Mouse (Mus musculus) neural tube, embryonic 15.5 days (tissue): ENCODE results near the gene Pglyrp2. TPM values are rescaled to one million over a fixed set of nuclear protein-coding genes. Genes with fewer than 3 reads are reported as not detected.

Experiments used
- ATAC-seq: fragments of 200-750 bp; cut with Nextera tagmentation; 2 replicates; pipeline ENCODE4 v1.8.0; 2017; ENCODE audit warnings: mild to moderate bottlenecking, moderate TSS enrichment, moderate library complexity; ENCODE audit not compliant: low FRiP score
- H3K27ac ChIP-seq: fragments of 300-500 bp; sonication (generic); replicated peaks from 2 replicates; pipeline ENCODE4 v1.5.1; 2015; ENCODE audit warnings: mild to moderate bottlenecking, inconsistent platforms
- H3K27me3 ChIP-seq: fragments of 300-500 bp; sonication (generic); replicated peaks from 2 replicates; pipeline ENCODE4 v1.6.1; 2015; ENCODE audit warnings: inconsistent platforms
- H3K36me3 ChIP-seq: fragments of 300-500 bp; sonication (generic); 2 replicates; pipeline ENCODE4 v1.6.1; 2015; ENCODE audit warnings: inconsistent platforms
- H3K4me1 ChIP-seq: fragments of 300-500 bp; sonication (generic); 2 replicates; pipeline ENCODE4 v1.6.1; 2015; ENCODE audit warnings: inconsistent platforms
- H3K4me2 ChIP-seq: fragments of 300-500 bp; sonication (generic); 2 replicates; pipeline ENCODE4 v1.6.1; 2015; ENCODE audit warnings: inconsistent platforms, mild to moderate bottlenecking, moderate library complexity
- H3K4me3 ChIP-seq: fragments of 300-500 bp; sonication (generic); replicated peaks from 2 replicates; pipeline ENCODE4 v1.5.1; 2015; ENCODE audit warnings: mild to moderate bottlenecking, inconsistent platforms
- H3K9ac ChIP-seq: fragments of 300-500 bp; sonication (generic); replicated peaks from 2 replicates; pipeline ENCODE4 v1.6.1; 2015; ENCODE audit warnings: mild to moderate bottlenecking, inconsistent platforms
- H3K9me3 ChIP-seq: fragments of 300-500 bp; sonication (generic); replicated peaks from 2 replicates; pipeline ENCODE4 v1.6.1; 2016; ENCODE audit warnings: inconsistent platforms
- WGBS: fragments of 180-500 bp; shearing (Covaris S2); methylation state at CpG from one replicate; pipeline ENCODE4 v1.1.7; 2015; ENCODE audit warnings: mixed read lengths; 5-methylcytosine and 5-hydroxymethylcytosine counted together
- polyA plus RNA-seq: library from polyadenylated mRNA; unstranded; fragments of >200 nt; fragmentation: Nextera tagmentation; extraction: Ambion mirVana; gene quantifications from 2 replicates; pipeline ENCODE4 v1.2.1, GENCODE M21; 2015

The Pglyrp2 gene
- polyA plus RNA-seq, 1 experiment from 2014 or later, result not detected

DNA sequence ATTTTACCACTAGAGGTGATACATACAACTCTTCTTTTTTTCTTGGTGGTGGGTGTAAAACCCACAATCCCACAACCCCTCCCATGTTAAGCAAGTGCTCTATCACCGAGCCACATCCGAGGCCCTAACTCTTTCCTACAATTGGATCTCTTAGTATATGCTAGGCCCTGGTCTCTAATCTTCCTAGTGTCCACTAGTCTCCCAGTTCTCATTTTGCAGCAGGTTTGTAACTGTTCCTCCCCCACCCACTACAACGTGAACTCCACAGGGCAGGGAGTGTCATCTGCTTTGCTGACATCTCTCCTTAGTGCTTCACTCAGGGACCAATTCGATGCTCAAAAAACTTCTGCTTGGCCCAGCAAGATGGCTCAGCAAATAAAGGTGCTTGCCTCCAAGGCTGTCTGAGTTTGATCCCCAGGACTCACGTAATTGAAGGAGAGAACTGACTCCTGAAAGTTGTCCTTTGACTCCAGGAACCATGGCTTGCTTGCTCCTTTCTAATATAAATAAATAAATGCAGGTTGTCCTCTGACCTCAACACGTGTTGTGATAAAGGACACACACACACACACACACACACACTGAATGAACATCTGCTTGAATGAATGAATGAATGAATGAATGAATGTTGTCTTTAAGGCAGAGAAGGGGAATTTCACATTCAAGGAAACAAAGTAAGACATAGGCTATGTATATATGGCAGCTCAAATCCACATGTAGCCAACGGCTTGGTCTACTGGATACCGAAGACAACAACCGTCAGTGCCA is 21.8 kb downstream of the Pglyrp2 start:
- H3K4me2 ChIP-seq, result no peak overlapping the region
- H3K9me3 ChIP-seq, result no peaks in the 10 kb centered on the region
- peaks cover 23% of the 10 kb centered on the region for H3K27me3 ChIP-seq
- H3K9ac ChIP-seq, result no peak overlapping the region
- H3K27ac ChIP-seq, result no peak overlapping the region
- ATAC-seq, result no peak
- 87% methylated on average over 9 of the region's 9 CpGs for WGBS
- no peak overlapping the region for H3K4me3 ChIP-seq
- H3K4me1 ChIP-seq, result no peaks in the 10 kb centered on the region
- no peaks in the 10 kb centered on the region for H3K36me3 ChIP-seq

DNA sequence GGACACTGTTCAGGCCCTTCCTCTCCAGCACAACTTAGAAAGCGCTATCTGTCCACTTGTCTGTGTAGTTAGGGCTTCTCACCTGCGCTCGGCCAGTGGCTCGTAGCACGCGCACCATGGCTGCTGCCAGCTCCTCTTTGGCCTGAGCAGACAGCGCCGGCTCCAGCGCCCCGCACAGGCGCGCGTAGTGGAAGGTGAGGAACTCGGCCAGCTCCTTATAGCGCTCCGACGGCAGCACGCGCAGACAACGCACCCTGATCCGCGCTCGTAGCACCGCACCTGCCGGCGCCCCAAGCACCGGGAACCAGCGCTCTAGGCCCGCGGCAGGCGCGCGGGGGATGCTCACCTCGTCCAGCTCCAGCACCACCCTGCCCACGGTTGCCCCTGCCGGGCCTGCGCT is 27.7 kb downstream of the Pglyrp2 start:
- peaks cover 11% of the 10 kb centered on the region for H3K4me1 ChIP-seq
- no peaks in the 10 kb centered on the region for H3K9me3 ChIP-seq
- no peak overlapping the region for H3K9ac ChIP-seq
- H3K27me3 ChIP-seq, result peaks cover 82% of the 10 kb centered on the region
- peak overlapping the region; percentile 21 for H3K4me3 ChIP-seq
- WGBS, result 17% methylated on average over 37 of the region's 37 CpGs
- no peak for ATAC-seq
- H3K4me2 ChIP-seq, result peak overlapping the region; percentile 50
- H3K27ac ChIP-seq, result no peak overlapping the region
- no peaks in the 10 kb centered on the region for H3K36me3 ChIP-seq

DNA sequence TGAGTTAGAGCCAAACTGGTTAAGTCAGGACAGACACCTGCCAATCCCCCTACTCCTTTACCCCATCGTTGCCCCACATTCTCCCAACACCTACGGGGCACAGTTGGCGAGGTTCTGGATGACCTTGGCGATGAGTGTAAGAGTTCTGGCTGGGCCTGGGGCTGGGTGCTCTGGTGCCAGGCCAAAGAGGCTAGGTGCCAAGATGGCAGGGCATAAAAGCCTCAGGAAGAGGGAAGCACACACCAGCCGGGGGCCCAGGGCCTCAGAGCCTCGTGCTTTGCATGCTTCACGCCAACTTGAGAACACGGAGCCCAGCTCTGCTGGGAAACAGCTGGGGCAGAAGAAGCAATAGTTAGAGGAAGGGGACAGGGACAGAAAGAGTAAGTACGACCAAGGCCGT is 30.0 kb downstream of the Pglyrp2 start:
- Histone ChIP-seq H3K27me3 (peaks cover 83% of the 10 kb centered on the region), H3K36me3 (no peaks in the 10 kb centered on the region), H3K9ac (no peak overlapping the region), H3K4me2 (no peak overlapping the region), H3K9me3 (no peaks in the 10 kb centered on the region), H3K4me1 (peaks cover 14% of the 10 kb centered on the region), H3K4me3 (no peak overlapping the region), H3K27ac (no peak overlapping the region)
- no peak for ATAC-seq
- WGBS, result 89% methylated on average over 10 of the region's 10 CpGs

- Histone ChIP-seq H3K4me3 (peak within 1 kb of the TSS; percentile 58), H3K4me1 (peaks cover 26% of the 10 kb centered on the region), H3K9ac (peak within 1 kb of the TSS; percentile 75), H3K27ac (peak within 1 kb of the TSS; percentile 88), H3K4me2 (peak within 1 kb of the TSS; percentile 95), H3K9me3 (no peaks in the 10 kb centered on the region), H3K36me3 (peaks cover 19% of the 10 kb centered on the region), H3K27me3 (peaks cover 35% of the 10 kb centered on the region)
- ATAC-seq, result peak; percentile 92
- WGBS, result 0% methylated on average over 35 of the region's 44 CpGs
Measured at GRCm38 (mm10) chr17:32389101-32389659, 34.8 kb downstream of the Pglyrp2 start, which contains the start of gene Wiz. Gene Wiz (minus strand): TSS chr17:32389439.

DNA sequence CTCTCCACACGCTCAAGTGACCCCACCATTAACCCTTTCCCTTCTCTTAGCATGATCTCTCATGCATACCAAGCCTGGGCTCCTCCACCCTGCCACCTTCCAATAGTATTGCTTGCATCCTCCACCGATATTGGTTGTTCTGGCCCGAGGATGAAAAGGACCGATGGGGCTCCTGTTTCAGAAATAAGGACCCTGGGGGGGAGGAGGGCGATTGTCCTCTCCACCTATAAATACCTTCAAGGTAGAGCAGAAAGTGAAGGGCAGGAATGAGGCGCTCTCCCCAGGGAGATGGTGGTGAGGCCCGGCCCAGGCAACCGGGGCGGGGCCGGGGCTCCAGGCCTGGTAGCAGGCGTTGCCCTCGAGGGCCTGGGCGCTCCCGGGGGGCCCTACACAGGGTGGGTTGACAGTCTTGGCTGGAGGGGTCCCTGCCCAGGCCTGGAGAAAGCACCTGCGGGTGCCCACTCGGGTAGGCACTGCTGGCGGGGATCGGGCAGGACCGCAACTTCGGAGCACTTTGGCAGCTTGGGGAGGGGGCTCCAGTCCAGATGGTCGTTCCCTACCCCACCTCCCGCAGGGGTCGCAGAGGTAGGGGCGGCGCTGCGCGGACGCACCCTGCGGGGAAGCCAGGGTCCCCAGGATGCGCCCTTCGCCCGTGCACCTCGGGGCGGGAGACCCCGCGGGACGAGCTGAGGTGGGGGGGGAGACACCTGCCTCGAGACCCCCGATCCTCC is 35.4 kb downstream of the Pglyrp2 start:
- WGBS, result under 1% methylated on average over 33 of the region's 39 CpGs
- ATAC-seq, result peak; percentile 76

GRCm38 (mm10) chr17:32387986-32388369 is 36.0 kb downstream of the Pglyrp2 start:
- Histone ChIP-seq H3K36me3 (peaks cover 31% of the 10 kb centered on the region), H3K4me1 (peaks cover 26% of the 10 kb centered on the region), H3K9me3 (no peaks in the 10 kb centered on the region), H3K27me3 (peaks cover 23% of the 10 kb centered on the region), H3K4me2 (peak overlapping the region; percentile 95), H3K4me3 (peak overlapping the region; percentile 58), H3K27ac (peak overlapping the region; percentile 88), H3K9ac (peak overlapping the region; percentile 75)
- peak; percentile 0; the same call in 1 of the 2 replicates for ATAC-seq
- WGBS, result 28% methylated on average over 7 of the region's 7 CpGs

More for the DNA sequence above, 35.4 kb downstream of the Pglyrp2 start:
- peaks cover 26% of the 10 kb centered on the region for H3K36me3 ChIP-seq
- peak overlapping the region; percentile 58 for H3K4me3 ChIP-seq
- peaks cover 29% of the 10 kb centered on the region for H3K27me3 ChIP-seq
- H3K9ac ChIP-seq, result peak overlapping the region; percentile 75
- no peaks in the 10 kb centered on the region for H3K9me3 ChIP-seq
- H3K27ac ChIP-seq, result peak overlapping the region; percentile 88
- H3K4me2 ChIP-seq, result peak overlapping the region; percentile 95
- peaks cover 26% of the 10 kb centered on the region for H3K4me1 ChIP-seq

- ATAC-seq, result no peak
- H3K4me3 ChIP-seq, result no peak overlapping the region; the same call in 1 of the 2 replicates
- H3K9ac ChIP-seq, result no peak overlapping the region
- peaks cover 23% of the 10 kb centered on the region for H3K4me1 ChIP-seq
- peak overlapping the region; percentile 95; the same call in 1 of the 2 replicates for H3K4me2 ChIP-seq
- WGBS, result 70% methylated on average over 9 of the region's 9 CpGs
- H3K27ac ChIP-seq, result no peak overlapping the region
- peaks cover 12% of the 10 kb centered on the region for H3K27me3 ChIP-seq
- no peaks in the 10 kb centered on the region for H3K9me3 ChIP-seq
- H3K36me3 ChIP-seq, result peaks cover 40% of the 10 kb centered on the region
Measured at GRCm38 (mm10) chr17:32386659-32387432, 37.1 kb downstream of the Pglyrp2 start.

- no peak overlapping the region for H3K9ac ChIP-seq
- H3K36me3 ChIP-seq, result peaks cover 68% of the 10 kb centered on the region
- H3K27me3 ChIP-seq, result no peaks in the 10 kb centered on the region
- no peak overlapping the region for H3K4me3 ChIP-seq
- no peaks in the 10 kb centered on the region for H3K9me3 ChIP-seq
- no peak overlapping the region for H3K27ac ChIP-seq
- H3K4me2 ChIP-seq, result no peak overlapping the region
- 83% methylated on average over 5 of the region's 5 CpGs for WGBS
- ATAC-seq, result no peak
- peaks cover 20% of the 10 kb centered on the region for H3K4me1 ChIP-seq
Measured at GRCm38 (mm10) chr17:32383661-32384060, 40.3 kb downstream of the Pglyrp2 start.

GRCm38 (mm10) chr17:32382576-32382975 is 41.4 kb downstream of the Pglyrp2 start:
- no peak overlapping the region for H3K4me3 ChIP-seq
- peak; percentile 39; the same call in 1 of the 2 replicates for ATAC-seq
- 79% methylated on average over 7 of the region's 7 CpGs for WGBS
- no peak overlapping the region for H3K4me2 ChIP-seq
- no peak overlapping the region for H3K9ac ChIP-seq
- no peaks in the 10 kb centered on the region for H3K27me3 ChIP-seq
- peaks cover 10% of the 10 kb centered on the region for H3K4me1 ChIP-seq
- H3K36me3 ChIP-seq, result peaks cover 78% of the 10 kb centered on the region
- no peak overlapping the region for H3K27ac ChIP-seq
- H3K9me3 ChIP-seq, result no peaks in the 10 kb centered on the region

DNA sequence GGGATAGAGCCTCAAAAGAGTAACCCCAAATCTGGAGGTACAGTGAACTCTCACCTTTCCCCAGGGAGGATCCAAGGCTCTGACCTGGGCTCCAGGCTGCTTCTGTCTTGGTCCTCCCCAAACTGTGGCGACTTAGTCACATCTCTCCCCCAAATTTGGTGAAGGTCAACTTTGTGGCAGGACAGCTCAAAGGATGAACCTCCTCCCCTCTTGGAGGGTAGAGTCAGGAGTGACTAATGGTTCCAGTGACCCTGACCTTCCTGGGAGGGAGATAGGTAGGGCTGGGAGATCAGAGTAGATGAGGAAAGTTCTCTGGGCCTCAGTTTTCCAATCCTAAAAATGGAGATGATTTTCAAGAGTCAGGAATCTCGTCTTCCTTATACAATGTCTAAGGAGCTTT is 45.2 kb downstream of the Pglyrp2 start:
- no peak overlapping the region for H3K4me3 ChIP-seq
- no peak for ATAC-seq
- no peaks in the 10 kb centered on the region for H3K4me1 ChIP-seq
- H3K4me2 ChIP-seq, result no peak overlapping the region
- no peaks in the 10 kb centered on the region for H3K9me3 ChIP-seq
- no peaks in the 10 kb centered on the region for H3K27me3 ChIP-seq
- WGBS, result 83% methylated on average over 2 of the region's 2 CpGs
- no peak overlapping the region for H3K9ac ChIP-seq
- peaks cover 67% of the 10 kb centered on the region for H3K36me3 ChIP-seq
- no peak overlapping the region for H3K27ac ChIP-seq

DNA sequence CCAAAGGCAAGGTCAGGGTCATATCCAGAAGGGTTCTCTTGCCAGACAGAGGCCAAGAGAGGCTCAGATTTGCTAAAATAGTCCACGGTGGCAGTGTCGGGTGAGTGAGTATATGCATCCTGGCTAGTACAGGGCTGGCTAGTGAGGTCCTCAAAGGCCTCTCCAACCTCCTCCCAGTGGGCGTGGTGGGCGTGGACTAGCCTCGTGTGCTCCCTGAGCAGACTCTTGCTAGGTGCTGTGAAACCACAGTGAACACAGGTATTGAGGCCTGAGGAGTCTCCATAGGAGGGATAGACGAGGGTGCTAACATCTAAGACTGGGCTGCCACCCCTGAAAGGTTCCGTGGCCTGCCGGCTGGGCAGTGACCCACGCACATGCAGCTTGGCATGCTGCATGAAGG is 46.8 kb downstream of the Pglyrp2 start:
- Histone ChIP-seq H3K4me2 (no peak overlapping the region), H3K4me3 (no peak overlapping the region), H3K36me3 (peaks cover 51% of the 10 kb centered on the region), H3K27me3 (no peaks in the 10 kb centered on the region), H3K27ac (no peak overlapping the region), H3K4me1 (no peaks in the 10 kb centered on the region), H3K9me3 (no peaks in the 10 kb centered on the region), H3K9ac (no peak overlapping the region)
- ATAC-seq, result no peak
- WGBS, result 83% methylated on average over 9 of the region's 9 CpGs
